Mouse (Mus musculus) olfactory bulb, adult 2 months (tissue): ENCODE results near the gene Bpnt1.
"Not testable (repeated sequence)": the region's sequence is repeated elsewhere in the genome, so short reads cannot be mapped to it uniquely, and the experiment has no call there.

Experiments
- CTCF ChIP-seq: fragments of 200-500 bp; IDR thresholded peaks from 2 replicates; pipeline ENCODE4 v1.5.1; 2012; ENCODE audit warnings: low read depth, mild to moderate bottlenecking, low read length, moderate library complexity; ENCODE audit not compliant: insufficient read depth
- POLR2A ChIP-seq: fragments of 200-500 bp; IDR thresholded peaks from 2 replicates; pipeline ENCODE4 v1.6.1; 2012; ENCODE audit warnings: mild to moderate bottlenecking, low read depth, low read length, moderate library complexity; ENCODE audit not compliant: insufficient read depth

DNA sequence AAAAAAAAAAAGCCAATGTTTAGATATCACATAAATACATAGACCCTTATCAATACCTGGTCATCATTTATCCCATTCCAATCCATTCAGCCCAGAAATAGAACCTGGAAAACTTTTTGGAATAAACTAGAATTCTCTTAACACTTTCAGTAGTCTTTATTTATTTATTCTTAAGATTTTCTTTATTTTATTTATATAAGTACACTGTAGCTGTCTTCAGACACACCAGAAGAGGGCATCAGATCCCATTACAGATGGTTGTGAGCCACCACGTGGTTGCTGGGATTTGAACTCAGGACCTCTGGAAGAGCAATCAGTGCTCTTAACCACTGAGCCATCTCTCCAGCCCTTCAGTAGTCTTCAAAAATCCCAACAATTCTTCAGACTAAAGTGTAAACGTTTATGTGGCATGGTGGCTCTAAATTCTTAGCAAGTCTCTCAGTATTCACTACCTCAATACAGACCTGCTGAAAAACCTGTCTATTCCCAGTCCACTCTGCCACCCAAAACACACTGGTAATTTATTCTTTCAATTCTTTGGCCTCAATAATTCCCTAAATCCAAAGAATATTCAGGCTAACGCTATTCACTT lies 4.1 kb upstream of the Bpnt1 start:
- TF ChIP-seq POLR2A, CTCF: not testable (repeated sequence)
